Mouse (Mus musculus): ENCODE measurements around the gene Topbp1. TPM values are rescaled to one million over a fixed set of nuclear protein-coding genes. Genes with fewer than 3 reads are reported as not detected.
A peak's percentile ranks its signal among the peaks of the same experiment; 100 is the strongest.

Gene Topbp1
- total RNA-seq, 4 experiments from 2014 or later: 17.9 to 20.9 (median 19.4) TPM

DNA sequence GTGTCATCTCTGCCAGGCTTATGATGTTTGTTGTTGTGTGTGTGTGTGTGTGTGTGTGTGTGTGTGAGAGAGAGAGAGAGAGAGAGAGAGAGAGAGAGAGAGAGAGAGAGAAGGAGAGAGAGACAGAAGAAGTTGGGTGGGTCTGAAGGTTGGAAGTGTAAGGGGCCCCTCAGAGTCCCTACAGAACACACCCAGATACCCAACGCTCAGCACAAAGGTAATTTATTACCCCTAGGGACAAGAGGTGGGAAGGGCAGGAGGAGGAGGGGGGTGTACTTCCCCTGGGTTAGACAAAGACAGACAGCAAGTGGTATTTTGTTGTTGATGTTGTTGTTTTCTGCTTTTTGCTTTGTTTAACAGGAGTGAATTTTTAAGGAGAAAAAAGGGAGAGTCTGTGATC, 80.6 kb downstream of the Topbp1 start:
- DNase-seq (ENCODE audit: low spot score in 2 of 2): no peak

DNA sequence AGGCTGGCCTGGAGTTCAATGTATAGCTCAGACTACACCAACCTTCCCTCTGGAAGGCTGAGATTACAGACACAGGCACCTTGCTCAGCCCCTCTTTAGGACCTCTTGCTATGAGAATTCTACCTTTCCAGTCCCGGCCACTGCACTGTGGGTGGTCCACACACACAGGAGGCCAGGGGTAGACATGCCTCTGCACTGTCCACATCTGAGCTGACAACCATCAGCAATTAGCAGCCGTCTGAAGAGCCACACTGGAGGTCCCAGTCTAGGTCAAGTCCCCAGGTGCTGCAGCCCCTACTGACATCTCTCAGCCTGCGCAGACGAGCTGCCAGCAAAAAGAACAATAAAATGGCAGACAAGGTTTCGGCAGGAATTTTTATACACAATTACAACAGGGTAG, 81.6 kb downstream of the Topbp1 start:
- DNase-seq (ENCODE audit: low spot score in 2 of 2): no peak

DNA sequence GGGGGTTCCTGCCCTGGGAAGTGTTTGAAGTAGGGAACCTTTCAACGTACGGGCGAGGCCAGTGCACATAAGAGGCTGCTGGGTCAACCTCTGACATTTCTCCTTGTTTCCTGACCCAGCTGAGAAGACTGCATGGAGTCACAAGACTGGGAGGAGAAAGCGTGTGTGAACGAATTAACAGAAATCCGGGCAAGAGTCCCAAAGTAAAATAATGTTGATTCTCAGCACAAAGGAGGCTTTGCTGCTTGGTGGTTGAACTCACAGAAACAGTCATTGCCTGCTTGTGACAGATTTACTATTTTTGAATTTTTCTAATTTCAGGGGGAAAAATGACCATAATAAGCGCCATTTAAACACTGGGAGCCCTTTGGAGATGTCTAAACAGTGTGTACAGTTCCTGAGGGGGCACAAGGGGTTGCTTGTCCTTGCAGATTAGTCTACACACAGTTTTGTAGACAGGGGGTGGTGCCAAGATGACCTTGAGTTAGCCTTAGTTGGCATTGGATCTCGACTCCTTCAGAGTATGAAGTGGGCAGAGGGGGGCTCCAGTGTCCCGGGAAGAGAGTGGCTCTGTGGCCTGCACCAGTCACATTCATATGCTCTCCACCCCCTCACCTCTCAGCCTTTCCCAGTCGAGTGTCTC, 82.1 kb downstream of the Topbp1 start:
- no peak for DNase-seq (ENCODE audit: low spot score in 2 of 2)

DNA sequence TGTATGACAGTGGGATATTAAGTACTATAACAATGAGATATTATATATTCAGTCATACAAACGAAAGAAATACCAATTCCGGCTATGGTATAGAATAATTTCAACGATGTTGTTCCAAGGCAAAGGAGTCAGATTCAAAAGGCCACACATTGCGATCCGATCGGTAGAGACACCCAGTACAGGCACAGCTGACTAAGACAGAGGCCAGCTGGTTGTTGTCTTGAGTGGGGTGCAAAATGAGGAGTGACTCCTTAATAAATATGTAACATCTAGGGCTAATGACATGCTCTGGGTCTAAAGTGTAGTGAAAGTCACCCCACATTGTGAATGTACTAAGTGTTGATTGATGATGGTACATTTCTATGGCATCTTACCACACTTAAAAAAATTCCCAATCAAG, 84.2 kb downstream of the Topbp1 start:
- DNase-seq (ENCODE audit: low spot score in 2 of 2): no peak

DNA sequence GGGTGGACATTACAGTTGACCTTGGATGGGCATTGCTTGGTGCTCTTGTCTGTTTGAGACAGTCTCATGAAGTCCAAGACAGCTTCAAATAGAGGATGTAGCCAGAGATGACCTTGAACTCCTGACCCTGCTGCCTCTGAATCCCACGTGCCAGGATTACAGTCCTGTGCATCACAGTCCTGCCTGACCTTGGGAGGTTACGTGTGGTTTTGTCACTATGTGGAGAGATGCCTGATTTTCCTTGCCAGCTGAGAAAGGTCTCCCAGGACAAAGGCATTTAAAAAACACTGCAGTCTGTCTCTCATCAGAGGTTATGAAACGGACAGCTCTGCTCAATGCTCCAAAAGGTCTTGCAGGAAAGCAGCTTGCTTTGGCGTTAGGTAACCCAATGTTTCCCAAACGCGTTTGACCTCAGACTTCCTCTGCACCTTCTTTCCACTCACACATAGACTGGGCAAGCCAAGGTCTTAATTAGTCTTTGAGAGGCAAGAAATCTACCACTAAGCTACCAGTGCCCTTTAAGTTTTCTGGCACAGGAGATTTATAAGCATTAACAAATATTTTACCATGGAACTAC, 86.9 kb downstream of the Topbp1 start:
- no peak for DNase-seq (ENCODE audit: low spot score in 2 of 2)

DNA sequence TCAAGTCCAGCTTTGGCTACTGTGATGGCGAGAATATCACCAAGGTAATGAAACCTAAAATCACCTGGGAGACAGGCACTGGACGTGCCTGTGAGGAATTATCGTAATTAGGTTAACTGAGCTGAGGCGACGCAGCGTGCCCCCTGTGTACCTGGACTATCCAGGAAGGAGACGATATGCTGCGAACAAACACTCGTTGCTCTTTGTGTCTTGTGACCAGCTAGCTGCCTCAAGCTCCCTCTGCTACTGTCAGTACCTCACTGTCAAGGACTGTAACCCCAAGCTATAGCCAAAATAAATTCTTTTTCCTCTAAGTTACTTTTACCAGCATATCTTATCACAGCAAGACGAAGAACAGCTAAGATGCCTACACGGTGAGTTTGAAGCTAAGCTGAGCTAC, 88.2 kb downstream of the Topbp1 start:
- DNase-seq (ENCODE audit: low spot score in 2 of 2): no peak

DNA sequence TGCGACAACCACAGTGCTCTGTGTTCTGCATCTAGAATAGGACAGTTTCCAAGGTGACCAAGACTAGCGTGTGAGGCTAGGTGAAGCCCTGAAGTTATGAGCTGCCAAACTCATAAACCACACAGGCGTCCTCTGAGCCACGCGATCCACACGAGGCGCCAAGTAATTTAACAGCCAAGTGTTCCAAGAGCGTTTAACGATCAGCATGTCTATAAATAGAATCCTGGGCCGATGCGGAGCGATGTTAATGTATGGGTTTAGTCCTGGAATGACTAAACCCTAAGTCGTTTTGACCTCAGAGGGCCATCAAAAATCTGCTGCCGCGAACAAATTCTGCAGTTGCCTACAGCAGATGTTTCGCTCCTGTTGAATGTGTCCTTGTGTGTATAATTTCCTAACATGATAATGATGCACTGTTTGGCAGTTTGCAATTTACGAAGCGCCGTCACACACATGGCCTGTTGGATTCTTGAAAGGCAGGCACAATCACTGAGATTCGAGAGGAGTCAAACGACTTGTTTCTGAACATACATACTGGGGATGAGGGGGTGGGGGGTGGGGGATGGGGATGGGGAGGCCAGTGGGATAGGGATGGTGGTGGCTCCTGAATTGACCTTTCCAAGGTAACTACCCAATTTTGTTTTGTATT, 93.6 kb downstream of the Topbp1 start:
- DNase-seq (ENCODE audit: low spot score in 2 of 2): peak in 1 of 2 experiments; percentile 28

Other genes starting within 250 kb of the Topbp1 start
- 100 to 1,000 TPM; 503 to 577 (median 528) TPM for gene Rab6b, start 193.4 kb upstream of the Topbp1 start, total RNA-seq (2022)
- 10 to 100 TPM; 17.5 to 18.8 (median 17.9) TPM for gene Srprb, start 103.1 kb upstream of the Topbp1 start, total RNA-seq (2022)
- 10 to 100 TPM in 3 of 4 experiments, 1 to 10 TPM in 1; 8.8 to 15.2 (median 12.5) TPM for gene Gm20425, start 74.9 kb upstream of the Topbp1 start, total RNA-seq (2022)
- gene Trf, start 74.8 kb upstream of the Topbp1 start, total RNA-seq (2022): 100 to 1,000 TPM; 378 to 495 (median 418) TPM
- 1 to 10 TPM in 2 of 4 experiments, not detected in 2; 1.0 to 1.2 TPM for gene 1300017J02Rik, start 133 bp upstream of the Topbp1 start, total RNA-seq (2022)
- gene Cdv3, start 60.6 kb downstream of the Topbp1 start, total RNA-seq (2022): 10 to 100 TPM; 73.2 to 87.3 (median 76.9) TPM
- 1 to 10 TPM; 3.0 to 3.6 (median 3.3) TPM for gene Bfsp2, start 175.2 kb downstream of the Topbp1 start, total RNA-seq (2022)

All from left cerebral cortex, adult 8-10 months (tissue).